Mouse (Mus musculus): ENCODE data around the gene AC124502.3.

GRCm38 (mm10) chr19:4999445-5000140 lies 39.1 kb upstream of the AC124502.3 start:
- TF ChIP-seq POLR2A (IDR thresholded peaks at IDR 0.05; ENCODE audit: low read depth, low read length) (no peak), CTCF (conservative IDR thresholded peaks at IDR 0.05; ENCODE audit: insufficient read depth, insufficient read length, low read depth, low read length) (no peak)
